Mouse (Mus musculus) hindbrain, embryonic 15.5 days (tissue): ENCODE results near the gene Ccdc117. TPM values are rescaled to one million over a fixed set of nuclear protein-coding genes. Genes with fewer than 3 reads are reported as not detected.

ENCODE experiments used
- ATAC-seq: fragments of 200-750 bp; cut with Nextera tagmentation; 2 replicates; pipeline ENCODE4 v1.8.0; 2017; ENCODE audit warnings: low read depth, moderate number of reproducible peaks, moderate TSS enrichment; ENCODE audit not compliant: low FRiP score
- H3K27ac ChIP-seq: fragments of 300-500 bp; sonication (generic); replicated peaks from 2 replicates; pipeline ENCODE4 v1.5.1; 2015; ENCODE audit warnings: mild to moderate bottlenecking, inconsistent platforms
- H3K27me3 ChIP-seq: fragments of 300-500 bp; sonication (generic); 2 replicates; pipeline ENCODE4 v1.6.1; 2015; ENCODE audit warnings: control low read depth, inconsistent platforms
- H3K36me3 ChIP-seq: fragments of 300-500 bp; sonication (generic); 2 replicates; pipeline ENCODE4 v1.6.1; 2015; ENCODE audit warnings: control low read depth, inconsistent platforms
- H3K4me1 ChIP-seq: fragments of 300-500 bp; sonication (generic); replicated peaks from 2 replicates; pipeline ENCODE4 v1.6.1; 2015; ENCODE audit warnings: control low read depth, inconsistent platforms
- H3K4me2 ChIP-seq: fragments of 300-500 bp; sonication (generic); 2 replicates; pipeline ENCODE4 v1.6.1; 2015; ENCODE audit warnings: moderate library complexity, mild to moderate bottlenecking, inconsistent platforms
- H3K4me3 ChIP-seq: fragments of 300-500 bp; sonication (generic); 2 replicates; pipeline ENCODE4 v1.5.1; 2015; ENCODE audit warnings: mild to moderate bottlenecking, inconsistent platforms
- H3K9ac ChIP-seq: fragments of 300-500 bp; sonication (generic); 2 replicates; pipeline ENCODE4 v1.6.1; 2015; ENCODE audit warnings: inconsistent platforms
- H3K9me3 ChIP-seq: fragments of 300-500 bp; sonication (generic); 2 replicates; pipeline ENCODE4 v1.6.1; 2016; ENCODE audit warnings: control low read depth, inconsistent platforms
- WGBS: fragments of 180-500 bp; shearing (Covaris S2); methylation state at CpG from one replicate; pipeline ENCODE4 v1.1.7; 2015; 5-methylcytosine and 5-hydroxymethylcytosine counted together
- polyA plus RNA-seq: library from polyadenylated mRNA; unstranded; fragments of >200 nt; fragmentation: Nextera tagmentation; extraction: Ambion mirVana; gene quantifications from 2 replicates; pipeline ENCODE4 v1.2.1, GENCODE M21; 2015

Ccdc117 gene
- polyA plus RNA-seq, result 10.7 and 11.6 TPM in 2 replicates

DNA sequence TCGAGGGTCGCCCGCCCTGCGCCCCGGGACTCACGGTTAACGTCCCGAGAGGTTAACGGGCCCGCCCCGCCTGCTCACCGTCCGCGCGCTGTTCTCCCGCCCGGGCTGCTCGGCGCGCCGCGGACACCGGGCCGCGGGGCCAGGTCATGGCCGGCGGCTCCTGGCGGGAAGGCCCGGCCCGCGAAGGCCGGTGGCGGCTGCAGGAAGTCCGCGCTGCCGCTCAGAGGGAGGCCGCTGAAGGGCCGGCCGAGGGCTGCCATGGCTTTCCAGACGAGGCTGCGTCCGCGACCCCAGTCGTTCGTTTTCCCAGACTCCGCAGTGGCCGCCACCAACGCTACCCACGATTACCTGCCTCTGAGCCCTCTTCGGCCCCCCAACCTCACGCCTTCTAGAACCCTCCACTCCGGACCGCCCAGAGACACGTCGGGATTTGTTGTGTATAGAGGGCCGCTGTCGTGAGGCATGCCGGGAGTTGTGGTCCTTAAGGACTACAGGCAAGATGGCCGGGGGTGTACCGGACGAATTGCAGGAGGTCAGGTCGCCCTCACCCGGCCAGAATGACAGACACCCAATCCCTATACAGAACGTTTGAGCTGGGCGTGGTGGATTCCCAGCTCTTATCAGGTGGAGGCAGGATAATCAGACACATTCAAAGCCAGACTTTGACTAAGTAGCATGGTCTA lies at the start of gene Ccdc117:
Gene Ccdc117, minus strand, starts transcription at position 389 of the 683 bp plus-strand sequence.
- Histone ChIP-seq H3K27ac (peak within 1 kb of the TSS; percentile 84), H3K36me3 (0 out of 2 replicates have a peak, but pooled peaks cover 2% of the 10 kb centered on the region), H3K9ac (peak within 1 kb of the TSS; percentile 88), H3K9me3 (no peaks in the 10 kb centered on the region), H3K27me3 (no peaks in the 10 kb centered on the region), H3K4me2 (peak within 1 kb of the TSS; percentile 75), H3K4me1 (peaks cover 20% of the 10 kb centered on the region), H3K4me3 (peak within 1 kb of the TSS; percentile 95)
- peak; percentile 99 for ATAC-seq
- WGBS, result 0% methylated on average over 59 of the region's 65 CpGs

- no peak overlapping the region for H3K9ac ChIP-seq
- no peak overlapping the region for H3K27ac ChIP-seq
- no peaks in the 10 kb centered on the region for H3K4me1 ChIP-seq
- no peak overlapping the region for H3K4me3 ChIP-seq
- H3K36me3 ChIP-seq, result no peaks in the 10 kb centered on the region
- H3K9me3 ChIP-seq, result no peaks in the 10 kb centered on the region
- 83% methylated on average over 6 of the region's 6 CpGs for WGBS
- H3K4me2 ChIP-seq, result no peak overlapping the region
- no peak for ATAC-seq
- no peaks in the 10 kb centered on the region for H3K27me3 ChIP-seq
Observed at GRCm38 (mm10) chr11:5575046-5575445, 33.1 kb upstream of the Ccdc117 start.

GRCm38 (mm10) chr11:5573821-5574220 lies 31.8 kb upstream of the Ccdc117 start:
- no peak overlapping the region for H3K4me3 ChIP-seq
- no peak overlapping the region for H3K27ac ChIP-seq
- no peaks in the 10 kb centered on the region for H3K27me3 ChIP-seq
- no peak for ATAC-seq
- H3K9ac ChIP-seq, result no peak overlapping the region
- 85% methylated on average over 2 of the region's 2 CpGs for WGBS
- no peaks in the 10 kb centered on the region for H3K9me3 ChIP-seq
- no peak overlapping the region for H3K4me2 ChIP-seq
- no peaks in the 10 kb centered on the region for H3K36me3 ChIP-seq
- no peaks in the 10 kb centered on the region for H3K4me1 ChIP-seq

- Histone ChIP-seq H3K4me3 (no peak overlapping the region), H3K27me3 (no peaks in the 10 kb centered on the region), H3K4me1 (no peaks in the 10 kb centered on the region), H3K4me2 (no peak overlapping the region), H3K36me3 (no peaks in the 10 kb centered on the region), H3K9me3 (no peaks in the 10 kb centered on the region), H3K27ac (no peak overlapping the region), H3K9ac (no peak overlapping the region)
- ATAC-seq, result no peak
- 96% methylated on average over 4 of the region's 4 CpGs for WGBS
Observed at GRCm38 (mm10) chr11:5571856-5572255, 29.9 kb upstream of the Ccdc117 start.

DNA sequence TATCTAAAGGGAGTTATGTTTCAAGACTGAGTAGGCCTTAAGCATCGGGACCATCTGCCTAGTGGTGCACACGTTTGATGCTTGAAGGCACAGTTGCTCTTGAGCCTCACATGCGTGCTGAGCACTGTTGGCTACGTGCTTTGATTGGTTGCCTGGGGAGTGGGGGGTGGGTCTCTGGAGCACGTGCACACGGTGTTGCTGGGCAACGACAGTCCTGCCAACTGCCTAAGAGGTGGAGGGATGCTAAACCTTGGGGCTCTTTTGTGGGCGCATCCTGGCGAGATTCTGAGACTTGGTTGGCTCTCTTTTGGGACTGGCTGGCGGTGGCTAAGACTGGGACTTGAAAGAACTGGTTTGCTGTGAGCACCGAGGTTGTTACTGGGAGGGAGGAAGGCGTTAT lies 27.5 kb upstream of the Ccdc117 start, which contains the start of gene Ankrd36:
Gene Ankrd36, plus strand, starts transcription at position 211 of the 400 bp plus-strand sequence.
- 71% methylated on average over 12 of the region's 12 CpGs for WGBS

GRCm38 (mm10) chr11:5568082-5568481 lies 26.1 kb upstream of the Ccdc117 start:
- Histone ChIP-seq H3K9ac (no peak overlapping the region), H3K27ac (no peak overlapping the region), H3K4me3 (no peak overlapping the region), H3K4me2 (no peak overlapping the region), H3K36me3 (no peaks in the 10 kb centered on the region), H3K4me1 (no peaks in the 10 kb centered on the region; the same call in 1 of the 2 replicates), H3K9me3 (no peaks in the 10 kb centered on the region), H3K27me3 (no peaks in the 10 kb centered on the region)
- 94% methylated on average over 5 of the region's 5 CpGs for WGBS
- no peak for ATAC-seq

More for the DNA sequence above, 27.5 kb upstream of the Ccdc117 start, which contains the start of gene Ankrd36:
- Histone ChIP-seq H3K27ac (no peak within 1 kb of the TSS), H3K4me3 (no peak within 1 kb of the TSS), H3K9ac (no peak within 1 kb of the TSS), H3K36me3 (no peaks in the 10 kb centered on the region), H3K9me3 (no peaks in the 10 kb centered on the region), H3K27me3 (no peaks in the 10 kb centered on the region), H3K4me1 (no peaks in the 10 kb centered on the region), H3K4me2 (no peak within 1 kb of the TSS)
- ATAC-seq, result no peak

DNA sequence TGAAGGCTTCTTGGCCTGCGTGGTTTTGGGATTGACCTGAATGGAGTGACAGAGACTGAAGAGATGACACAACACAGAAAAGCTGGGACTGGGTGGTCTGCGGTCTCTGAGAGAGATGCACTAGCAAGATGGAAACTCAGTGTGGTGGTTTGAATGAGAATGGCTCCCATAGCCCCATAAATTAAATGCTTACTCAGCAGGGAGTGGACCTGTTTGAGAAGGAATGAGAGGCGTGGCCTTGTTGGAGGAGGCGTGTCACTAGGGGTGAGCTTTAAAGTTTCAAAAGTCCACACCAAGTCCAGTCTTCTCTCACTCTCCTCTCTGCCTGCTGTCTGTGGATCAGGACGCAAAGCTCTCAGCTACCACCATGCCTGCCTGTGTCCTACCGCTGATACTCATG lies 25.7 kb upstream of the Ccdc117 start:
- ATAC-seq, result no peak
- no peaks in the 10 kb centered on the region for H3K27me3 ChIP-seq
- H3K27ac ChIP-seq, result no peak overlapping the region
- no peaks in the 10 kb centered on the region for H3K36me3 ChIP-seq
- H3K4me1 ChIP-seq, result peaks cover 4% of the 10 kb centered on the region
- 97% methylated on average over 6 of the region's 6 CpGs for WGBS
- H3K4me3 ChIP-seq, result no peak overlapping the region
- H3K9ac ChIP-seq, result no peak overlapping the region
- no peaks in the 10 kb centered on the region for H3K9me3 ChIP-seq
- no peak overlapping the region for H3K4me2 ChIP-seq

- Histone ChIP-seq H3K27me3 (no peaks in the 10 kb centered on the region), H3K4me3 (no peak overlapping the region), H3K36me3 (no peaks in the 10 kb centered on the region), H3K4me2 (no peak overlapping the region), H3K9ac (no peak overlapping the region), H3K27ac (no peak overlapping the region), H3K4me1 (peaks cover 5% of the 10 kb centered on the region), H3K9me3 (no peaks in the 10 kb centered on the region)
- no peak for ATAC-seq
- WGBS, result 86% methylated on average over 2 of the region's 2 CpGs
Observed at GRCm38 (mm10) chr11:5566506-5566905, 24.5 kb upstream of the Ccdc117 start.

DNA sequence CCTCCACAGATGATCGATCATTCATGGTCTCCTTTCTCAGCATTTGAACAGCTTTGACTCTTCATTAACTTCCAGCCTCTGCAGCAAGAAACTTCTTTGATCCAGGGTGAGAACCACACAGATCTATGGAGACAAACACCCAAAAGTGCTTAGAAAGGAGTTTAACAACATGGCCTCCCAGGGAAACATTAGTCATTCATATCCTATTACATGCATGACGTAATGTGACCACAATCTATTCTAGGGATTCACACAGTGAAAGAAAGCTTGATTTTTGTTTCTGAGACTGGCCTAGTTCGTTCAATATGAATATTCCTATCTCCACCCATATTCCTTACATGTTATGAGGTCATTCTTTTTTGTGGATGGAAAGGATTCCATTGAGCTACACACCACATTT lies 23.6 kb upstream of the Ccdc117 start:
- H3K9me3 ChIP-seq, result no peaks in the 10 kb centered on the region
- no peak overlapping the region for H3K4me3 ChIP-seq
- peaks cover 5% of the 10 kb centered on the region for H3K4me1 ChIP-seq
- no peak for ATAC-seq
- H3K27me3 ChIP-seq, result no peaks in the 10 kb centered on the region
- no peaks in the 10 kb centered on the region for H3K36me3 ChIP-seq
- H3K4me2 ChIP-seq, result no peak overlapping the region
- whole genome bisulfite sequencing, result 91% methylated on average over 3 of the region's 3 CpGs
- H3K9ac ChIP-seq, result no peak overlapping the region
- H3K27ac ChIP-seq, result no peak overlapping the region

- no peaks in the 10 kb centered on the region for H3K36me3 ChIP-seq
- H3K4me2 ChIP-seq, result no peak overlapping the region
- no peak for ATAC-seq
- H3K9ac ChIP-seq, result no peak overlapping the region
- H3K4me3 ChIP-seq, result no peak overlapping the region
- H3K27ac ChIP-seq, result no peak overlapping the region
- no peaks in the 10 kb centered on the region for H3K27me3 ChIP-seq
- peaks cover 5% of the 10 kb centered on the region for H3K4me1 ChIP-seq
- 54% methylated on average over 6 of the region's 6 CpGs for WGBS
- H3K9me3 ChIP-seq, result no peaks in the 10 kb centered on the region
Observed at GRCm38 (mm10) chr11:5563898-5564297, 21.9 kb upstream of the Ccdc117 start.

DNA sequence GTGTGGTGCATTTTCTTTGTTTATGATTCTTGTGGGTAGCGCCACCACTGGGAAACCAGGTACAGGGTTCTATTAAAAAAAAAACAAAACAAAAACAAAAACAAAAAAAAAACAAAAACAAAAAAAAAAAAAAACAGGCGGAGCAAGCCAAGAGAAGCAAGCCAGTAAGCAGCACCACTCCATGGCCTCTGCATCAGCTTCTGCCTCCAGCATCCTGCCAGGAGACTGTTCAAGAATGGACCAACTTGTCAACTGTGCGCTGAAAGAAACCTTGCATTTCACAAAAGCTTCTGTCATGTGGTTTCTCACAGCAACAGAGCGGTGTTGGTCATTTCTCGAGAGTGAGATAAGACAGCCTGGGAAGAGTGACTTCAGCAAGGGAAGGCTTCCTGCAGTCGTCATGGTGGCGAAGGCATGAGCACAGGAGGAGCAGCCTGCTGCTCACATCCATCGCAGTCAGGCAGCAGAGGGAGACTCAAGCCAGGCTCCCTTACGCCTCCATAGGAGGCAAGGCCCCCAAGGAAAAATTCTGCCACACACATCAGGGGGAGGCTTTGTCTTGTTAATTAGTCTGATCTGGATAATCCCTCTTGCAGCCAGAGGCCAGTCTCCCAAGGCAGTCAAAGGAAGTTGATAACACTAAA lies 20.8 kb upstream of the Ccdc117 start:
- H3K27me3 ChIP-seq, result no peaks in the 10 kb centered on the region
- H3K4me3 ChIP-seq, result no peak overlapping the region
- peaks cover 5% of the 10 kb centered on the region for H3K4me1 ChIP-seq
- H3K36me3 ChIP-seq, result no peaks in the 10 kb centered on the region
- no peak overlapping the region for H3K27ac ChIP-seq
- no peak overlapping the region for H3K4me2 ChIP-seq
- no peaks in the 10 kb centered on the region for H3K9me3 ChIP-seq
- 22% methylated on average over 9 of the region's 9 CpGs for WGBS
- H3K9ac ChIP-seq, result no peak overlapping the region
- ATAC-seq, result no peak

- ATAC-seq, result no peak
Observed at GRCm38 (mm10) chr11:5560273-5560672, 18.3 kb upstream of the Ccdc117 start.

More at GRCm38 (mm10) chr11:5560273-5560672, 18.3 kb upstream of the Ccdc117 start:
- 81% methylated on average over 3 of the region's 3 CpGs for WGBS
- H3K4me2 ChIP-seq, result no peak overlapping the region
- H3K4me3 ChIP-seq, result no peak overlapping the region
- peaks cover 5% of the 10 kb centered on the region for H3K4me1 ChIP-seq
- H3K36me3 ChIP-seq, result no peaks in the 10 kb centered on the region
- no peaks in the 10 kb centered on the region for H3K9me3 ChIP-seq
- H3K9ac ChIP-seq, result no peak overlapping the region
- H3K27ac ChIP-seq, result no peak overlapping the region
- H3K27me3 ChIP-seq, result no peaks in the 10 kb centered on the region
